Mouse (Mus musculus) ZHBTc4 (cell line): ENCODE results near the gene Zan.

Experiments used
- DNase-seq: peaks from one replicate; pipeline ENCODE4 v3.0.0-alpha.2; 2011; ENCODE audit warnings: low read depth, low spot score

Zan gene

GRCm38 (mm10) chr5:137334317-137334716 is 142.5 kb downstream of the Zan start:
- no peak for DNase-seq

GRCm38 (mm10) chr5:137333512-137334174 is 143.2 kb downstream of the Zan start, which contains the start of gene Slc12a9:
TSS of gene Slc12a9 (minus strand) at chr5:137333597.
- DNase-seq = peak; percentile 97

- DNase-seq = no peak
These were observed 143.9 kb downstream of the Zan start for GRCm38 (mm10) chr5:137332857-137333511.

- no peak for DNase-seq
These were observed 146.0 kb downstream of the Zan start for GRCm38 (mm10) chr5:137330910-137331309.
